Mouse (Mus musculus) intestine, embryonic 14.5 days (tissue): ENCODE results near the gene Ces1f. TPM values are rescaled to one million over a fixed set of nuclear protein-coding genes. Genes with fewer than 3 reads are reported as not detected.

Experiments
- ATAC-seq: fragments of 200-750 bp; cut with Nextera tagmentation; replicated peaks from 2 replicates; pipeline ENCODE4 v1.8.0; 2017; ENCODE audit warnings: low read depth, moderate number of reproducible peaks, moderate TSS enrichment, moderate library complexity; ENCODE audit not compliant: low FRiP score, low TSS enrichment
- DNase-seq: peaks from one replicate; pipeline ENCODE4 v3.0.0-alpha.2; 2018; ENCODE audit warnings: low spot score
- H3K27ac ChIP-seq: fragments of 300-500 bp; sonication (generic); 2 replicates; pipeline ENCODE4 v1.5.1; 2014; ENCODE audit warnings: low read depth, mild to moderate bottlenecking, control low read depth
- H3K27me3 ChIP-seq: fragments of 300-500 bp; sonication (generic); replicated peaks from 2 replicates; pipeline ENCODE4 v1.6.1; 2014; ENCODE audit warnings: low read length, control low read depth; ENCODE audit not compliant: control insufficient read depth, insufficient read depth
- H3K36me3 ChIP-seq: fragments of 300-500 bp; sonication (generic); 2 replicates; pipeline ENCODE4 v1.6.1; 2014; ENCODE audit warnings: low read length, control low read depth; ENCODE audit not compliant: control insufficient read depth, insufficient read depth
- H3K4me1 ChIP-seq: fragments of 300-500 bp; sonication (generic); replicated peaks from 2 replicates; pipeline ENCODE4 v1.6.1; 2014; ENCODE audit warnings: low read length, control low read depth, mixed read lengths; ENCODE audit not compliant: control insufficient read depth, insufficient read depth
- H3K4me2 ChIP-seq: fragments of 300-500 bp; sonication (generic); 2 replicates; pipeline ENCODE4 v1.6.1; 2014; ENCODE audit warnings: low read length
- H3K4me3 ChIP-seq: fragments of 300-500 bp; sonication (generic); 2 replicates; pipeline ENCODE4 v1.5.1; 2014; ENCODE audit warnings: low read depth, low read length, control low read depth, mixed read lengths
- H3K9ac ChIP-seq: fragments of 300-500 bp; sonication (generic); 2 replicates; pipeline ENCODE4 v1.6.1; 2014; ENCODE audit warnings: mild to moderate bottlenecking, low read length
- H3K9me3 ChIP-seq: fragments of 300-500 bp; sonication (generic); 2 replicates; pipeline ENCODE4 v1.6.1; 2016; ENCODE audit warnings: low read length, control low read depth; ENCODE audit not compliant: control insufficient read depth
- WGBS: fragments of 180-500 bp; shearing (Covaris S2); extraction: QIAGEN DNeasy Blood & Tissue Kit; methylation state at CpG from one replicate; pipeline ENCODE4 v1.1.7; 2014; 5-methylcytosine and 5-hydroxymethylcytosine counted together
- polyA plus RNA-seq: library from polyadenylated mRNA; unstranded; fragments of >200 nt; fragmentation: Nextera tagmentation; extraction: Ambion mirVana; gene quantifications from 2 replicates; pipeline ENCODE4 v1.2.1, GENCODE M21; 2014

Ces1f gene
- polyA plus RNA-seq, 1 experiment from 2014 or later = not detected

- DNase-seq (no peak), ATAC-seq (no peak)
- no peak overlapping the region for H3K27ac ChIP-seq
- no peak overlapping the region for H3K9ac ChIP-seq
- H3K4me1 ChIP-seq = no peaks in the 10 kb centered on the region
- no peaks in the 10 kb centered on the region for H3K36me3 ChIP-seq
- H3K27me3 ChIP-seq = no peaks in the 10 kb centered on the region
- 69% methylated on average over 4 of the region's 4 CpGs for WGBS
- H3K4me3 ChIP-seq = no peak overlapping the region
- no peaks in the 10 kb centered on the region for H3K9me3 ChIP-seq
- H3K4me2 ChIP-seq = no peak overlapping the region
These were observed 6.9 kb downstream of the Ces1f start for GRCm38 (mm10) chr8:93272686-93273085.

- Histone ChIP-seq H3K4me3 (no peak overlapping the region), H3K9me3 (no peaks in the 10 kb centered on the region), H3K4me1 (no peaks in the 10 kb centered on the region), H3K27ac (no peak overlapping the region), H3K9ac (no peak overlapping the region), H3K27me3 (no peaks in the 10 kb centered on the region), H3K4me2 (no peak overlapping the region), H3K36me3 (no peaks in the 10 kb centered on the region)
- ATAC-seq (no peak), DNase-seq (no peak)
- 45% methylated on average over 2 of the region's 2 CpGs for WGBS
These were observed 18.1 kb downstream of the Ces1f start for GRCm38 (mm10) chr8:93261436-93261835.

DNA sequence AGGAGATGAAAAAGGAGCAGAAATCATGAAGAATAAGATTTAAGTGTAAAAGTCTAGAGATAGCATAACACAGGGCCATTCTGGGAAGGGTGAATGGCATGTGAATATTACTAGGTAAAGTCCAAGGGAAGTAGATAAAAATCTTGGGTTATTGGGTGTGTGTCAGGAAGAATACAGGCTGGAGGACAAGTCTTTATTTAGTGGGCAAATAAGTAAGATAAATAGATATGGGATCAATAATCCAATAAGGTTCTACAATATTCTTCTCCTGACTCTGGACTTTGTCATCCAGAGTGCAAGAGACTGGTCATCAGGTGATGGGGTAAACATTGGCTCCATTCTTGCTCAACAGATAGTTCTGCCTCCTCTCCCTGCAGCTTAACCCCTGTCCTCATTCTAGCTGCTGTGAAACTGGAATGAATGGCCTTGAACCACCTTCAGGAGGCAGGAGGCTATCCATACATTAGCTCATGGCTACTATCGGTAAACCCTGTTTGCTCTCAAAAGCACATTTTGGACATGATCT, 27.1 kb downstream of the Ces1f start:
- no peak for ATAC-seq
- no peaks in the 10 kb centered on the region for H3K4me1 ChIP-seq
- no peak for DNase-seq
- H3K4me2 ChIP-seq = no peak overlapping the region
- no peaks in the 10 kb centered on the region for H3K36me3 ChIP-seq
- no peaks in the 10 kb centered on the region for H3K9me3 ChIP-seq
- H3K27me3 ChIP-seq = no peaks in the 10 kb centered on the region
- 86% methylated on average over 1 of the region's 1 CpGs for WGBS
- no peak overlapping the region for H3K9ac ChIP-seq
- no peak overlapping the region for H3K4me3 ChIP-seq
- no peak overlapping the region for H3K27ac ChIP-seq

- no peak for ATAC-seq
- WGBS = 75% methylated on average over 2 of the region's 2 CpGs
- no peak overlapping the region for H3K4me2 ChIP-seq
These were observed 33.5 kb downstream of the Ces1f start for GRCm38 (mm10) chr8:93246057-93246456.

GRCm38 (mm10) chr8:93239884-93240283, 39.7 kb downstream of the Ces1f start:
- Histone ChIP-seq H3K4me2 (no peak overlapping the region), H3K27ac (no peak overlapping the region), H3K9ac (no peak overlapping the region), H3K36me3 (no peaks in the 10 kb centered on the region), H3K4me3 (no peak overlapping the region), H3K27me3 (no peaks in the 10 kb centered on the region), H3K9me3 (no peaks in the 10 kb centered on the region), H3K4me1 (no peaks in the 10 kb centered on the region)
- no peak for DNase-seq
- no peak for ATAC-seq

More at GRCm38 (mm10) chr8:93246057-93246456, 33.5 kb downstream of the Ces1f start:
- Histone ChIP-seq H3K27me3 (no peaks in the 10 kb centered on the region), H3K4me1 (no peaks in the 10 kb centered on the region), H3K9me3 (no peaks in the 10 kb centered on the region), H3K27ac (no peak overlapping the region), H3K36me3 (no peaks in the 10 kb centered on the region), H3K9ac (no peak overlapping the region), H3K4me3 (no peak overlapping the region)
- no peak for DNase-seq

- no peaks in the 10 kb centered on the region for H3K4me1 ChIP-seq
- no peaks in the 10 kb centered on the region for H3K36me3 ChIP-seq
- H3K27ac ChIP-seq = no peak overlapping the region
- H3K9me3 ChIP-seq = no peaks in the 10 kb centered on the region
- H3K4me2 ChIP-seq = no peak overlapping the region
- H3K4me3 ChIP-seq = no peak overlapping the region
- no peak for ATAC-seq
- DNase-seq = no peak
- 90% methylated on average over 1 of the region's 1 CpGs for WGBS
- H3K9ac ChIP-seq = no peak overlapping the region
- H3K27me3 ChIP-seq = no peaks in the 10 kb centered on the region
These were observed 43.9 kb downstream of the Ces1f start for GRCm38 (mm10) chr8:93235681-93236080.

- H3K4me1 ChIP-seq = no peaks in the 10 kb centered on the region
- WGBS = 97% methylated on average over 1 of the region's 1 CpGs
- H3K27ac ChIP-seq = no peak overlapping the region
- H3K27me3 ChIP-seq = no peaks in the 10 kb centered on the region
- H3K4me3 ChIP-seq = no peak overlapping the region
- no peak overlapping the region for H3K9ac ChIP-seq
- no peaks in the 10 kb centered on the region for H3K9me3 ChIP-seq
- H3K4me2 ChIP-seq = no peak overlapping the region
- no peaks in the 10 kb centered on the region for H3K36me3 ChIP-seq
- ATAC-seq = no peak
- DNase-seq = no peak
These were observed 44.8 kb downstream of the Ces1f start for GRCm38 (mm10) chr8:93234706-93235105.

DNA sequence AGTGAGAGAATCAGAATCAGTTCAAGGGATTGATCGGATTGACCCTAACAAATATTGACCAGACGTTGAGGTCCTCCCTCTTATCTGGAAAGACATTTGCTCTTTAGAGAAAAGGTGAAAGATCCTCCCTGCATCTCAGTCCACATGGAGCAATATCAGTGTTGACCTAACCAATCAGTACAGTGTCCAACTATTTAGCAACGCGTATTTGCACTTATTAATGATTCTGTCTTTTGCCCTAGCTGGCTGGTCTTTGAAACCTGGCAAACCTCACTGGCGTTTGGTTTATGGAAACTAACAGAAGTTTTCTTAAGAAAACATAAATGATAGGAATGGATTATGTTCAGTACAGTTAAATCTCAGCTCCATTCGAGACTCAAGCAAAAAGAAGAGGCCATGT, 45.5 kb downstream of the Ces1f start:
- H3K4me1 ChIP-seq = no peaks in the 10 kb centered on the region
- DNase-seq (no peak), ATAC-seq (no peak)
- H3K4me3 ChIP-seq = no peak overlapping the region
- H3K9me3 ChIP-seq = no peaks in the 10 kb centered on the region
- no peak overlapping the region for H3K9ac ChIP-seq
- 70% methylated on average over 6 of the region's 6 CpGs for WGBS
- H3K4me2 ChIP-seq = no peak overlapping the region
- no peaks in the 10 kb centered on the region for H3K27me3 ChIP-seq
- H3K27ac ChIP-seq = no peak overlapping the region
- no peaks in the 10 kb centered on the region for H3K36me3 ChIP-seq

DNA sequence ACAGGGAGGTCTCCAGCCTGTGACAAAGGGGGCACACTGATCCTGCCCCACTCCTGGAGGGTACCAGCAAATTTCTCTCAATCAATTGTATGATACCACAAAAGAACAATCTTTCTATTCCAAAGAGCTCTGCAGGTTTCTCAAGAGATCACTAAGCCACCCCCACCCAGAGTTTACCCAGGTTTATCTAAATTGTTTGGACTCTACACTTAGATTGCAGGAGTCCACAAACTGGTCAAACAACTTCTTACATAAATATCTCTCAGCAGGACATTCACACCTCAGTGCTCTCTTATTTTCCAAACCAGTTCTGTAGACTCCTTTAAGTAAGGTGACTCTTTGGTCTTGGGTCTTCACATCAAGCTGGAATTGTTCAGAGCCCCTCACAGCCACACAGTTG, 50.1 kb downstream of the Ces1f start, which contains the start of gene Ces1e:
Gene Ces1e (minus strand): TSS at position 174 of the 400 bp plus-strand sequence.
- DNase-seq = no peak
- Histone ChIP-seq H3K4me1 (no peaks in the 10 kb centered on the region), H3K4me2 (no peak within 1 kb of the TSS), H3K9me3 (no peaks in the 10 kb centered on the region), H3K4me3 (no peak within 1 kb of the TSS), H3K9ac (no peak within 1 kb of the TSS), H3K27ac (no peak within 1 kb of the TSS), H3K27me3 (no peaks in the 10 kb centered on the region), H3K36me3 (no peaks in the 10 kb centered on the region)
- ATAC-seq = 0 out of 2 replicates have a peak, but pooled peaks have one; percentile 23
